15 mouse cellular contexts compared by ENCODE assay signal in the genomic region with DNA sequence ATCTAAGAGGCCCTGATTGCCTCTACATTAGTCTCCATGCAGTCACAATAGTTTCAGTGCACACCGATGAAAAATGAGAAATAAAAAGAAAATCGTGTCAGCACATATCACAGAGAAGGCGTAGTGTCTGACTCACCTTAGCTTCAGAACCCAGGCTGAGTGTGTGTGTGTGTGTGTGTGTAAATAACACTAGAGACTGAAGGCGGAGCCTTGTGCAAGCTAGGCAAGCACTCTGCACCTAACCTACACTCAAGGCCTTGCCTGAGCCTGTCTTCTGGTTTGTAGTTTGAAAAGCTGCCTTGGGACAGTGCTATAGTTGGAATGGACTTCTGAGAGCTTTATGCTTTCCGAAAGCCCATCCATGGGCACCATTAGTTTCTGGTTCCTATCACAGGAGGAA.
"Had no signal": no experiment of that assay in that cellular context is flagged by ENCODE, and none has a peak within 500 bp of the region (broad histone marks: within the 10 kb centered on the region; RNA-seq: fewer than 3 reads in every experiment).

No protein-coding gene starts in this region.

- H3K4me1 ChIP-seq: liver, embryonic 13.5 days; liver, embryonic 15.5 days; megakaryocyte, embryonic 14.5 days had no signal

- H3K9me3 ChIP-seq: liver, embryonic 13.5 days; liver, embryonic 15.5 days; megakaryocyte, embryonic 14.5 days; midbrain, embryonic 13.5 days; midbrain, embryonic 15.5 days; neural tube, embryonic 12.5 days had no signal

- ATAC-seq: liver, postnatal 0 days; midbrain, embryonic 13.5 days; midbrain, embryonic 15.5 days had no signal

- DNase-seq: liver; liver, embryonic 13.5 days; liver, postnatal 0 days; lung, embryonic 14.5 days; right cerebral cortex, postnatal 14 days; thymus, adult 2 months; thymus, postnatal 25 days; thymus, postnatal 4 days had no signal

- H3K27me3 ChIP-seq: liver, embryonic 13.5 days; liver, embryonic 15.5 days; megakaryocyte, embryonic 14.5 days; midbrain, embryonic 13.5 days; midbrain, embryonic 15.5 days; neural tube, embryonic 12.5 days had no signal

- H3K4me3 ChIP-seq: liver, embryonic 13.5 days; liver, embryonic 15.5 days; megakaryocyte, embryonic 14.5 days; midbrain, embryonic 13.5 days; midbrain, embryonic 15.5 days; neural tube, embryonic 12.5 days had no signal

- H3K4me2 ChIP-seq: liver, embryonic 11.5 days; liver, embryonic 13.5 days; liver, embryonic 15.5 days; lung, embryonic 14.5 days; midbrain, embryonic 13.5 days; midbrain, embryonic 15.5 days; neural tube, embryonic 12.5 days had no signal

- H3K9ac ChIP-seq: liver, embryonic 13.5 days; liver, embryonic 15.5 days; liver, postnatal 0 days; lung, embryonic 14.5 days; midbrain, embryonic 13.5 days; midbrain, embryonic 15.5 days; neural tube, embryonic 12.5 days had no signal

- H3K27ac ChIP-seq: liver, embryonic 13.5 days; liver, embryonic 15.5 days; macrophage; midbrain, embryonic 13.5 days; midbrain, embryonic 15.5 days; neural tube, embryonic 12.5 days had no signal

- H3K36me3 ChIP-seq: liver, embryonic 13.5 days; liver, embryonic 15.5 days; midbrain, embryonic 13.5 days; midbrain, embryonic 15.5 days; neural tube, embryonic 12.5 days had no signal
